Mouse (Mus musculus) T-helper 1 cell (primary cell): ENCODE results near the gene Chrna5.

Source experiments
- in situ Hi-C: fragments of 300-600 bp; cut with MboI, MseI; formaldehyde crosslinking; loops from one replicate; pipeline ENCODE4 v1.15.1; 2025; ENCODE audit warnings: high pct_unique_total_duplicates

The Chrna5 gene

DNA sequence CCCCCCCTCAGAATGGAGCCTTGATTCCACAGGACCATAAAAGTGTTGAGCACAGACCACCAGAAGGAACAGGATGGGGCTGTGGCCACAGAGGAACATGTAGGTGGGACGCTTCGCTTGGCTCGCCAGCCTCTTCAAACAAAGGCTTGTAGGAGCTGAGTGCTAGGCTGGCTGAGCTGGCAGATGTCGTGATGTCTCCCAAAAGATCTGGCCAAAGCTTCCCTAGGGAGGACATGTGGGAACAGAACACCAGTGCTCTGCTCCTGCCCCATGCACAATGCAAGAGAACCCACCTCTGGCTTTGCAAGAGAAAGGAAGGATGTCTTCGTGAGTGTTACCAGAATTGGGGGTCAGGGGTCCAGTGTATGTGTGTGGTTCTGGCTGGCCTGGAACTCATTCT lies 42.6 kb downstream of the Chrna5 start:
- in situ Hi-C loops, result loop anchor here (5.0 kb wide), 2 partner anchors 89 to 289 kb away; no protein-coding TSS in a partner anchor

DNA sequence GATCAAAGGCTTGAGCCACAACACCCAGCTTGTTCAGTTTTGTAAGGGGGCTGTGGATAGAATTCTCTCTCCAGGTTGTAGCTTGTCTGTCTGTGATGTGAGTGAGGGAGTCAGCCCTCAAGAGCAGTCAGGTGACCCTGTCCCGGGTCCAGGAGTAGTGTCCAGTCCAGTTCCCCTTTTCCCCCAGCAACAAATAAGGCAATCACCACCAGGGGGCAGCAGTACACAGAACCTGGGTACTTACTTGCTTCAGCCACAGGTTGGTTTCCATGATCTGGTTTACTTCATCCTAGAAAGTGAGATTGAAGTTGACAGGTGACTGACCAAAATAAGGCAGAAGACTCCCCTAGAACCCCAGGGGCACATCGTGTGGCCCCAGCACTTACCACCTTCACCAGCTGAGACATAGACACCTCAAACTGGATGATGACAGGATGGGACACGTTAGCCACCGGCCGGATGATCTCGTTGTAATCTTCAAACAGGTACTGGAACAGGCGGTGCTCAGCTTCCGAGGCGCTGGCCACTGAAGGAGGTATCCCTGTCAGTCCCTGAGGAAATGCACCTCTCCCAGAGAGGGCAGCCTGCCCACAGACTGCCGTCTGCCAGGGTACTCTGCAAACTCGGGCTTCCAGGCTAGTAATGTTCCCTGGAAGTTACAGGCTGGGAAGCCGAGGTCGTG lies 43.4 kb downstream of the Chrna5 start:
- in situ Hi-C loops, result loop anchor here (5.0 kb wide), 2 partner anchors 88 to 288 kb away; no protein-coding TSS in a partner anchor

DNA sequence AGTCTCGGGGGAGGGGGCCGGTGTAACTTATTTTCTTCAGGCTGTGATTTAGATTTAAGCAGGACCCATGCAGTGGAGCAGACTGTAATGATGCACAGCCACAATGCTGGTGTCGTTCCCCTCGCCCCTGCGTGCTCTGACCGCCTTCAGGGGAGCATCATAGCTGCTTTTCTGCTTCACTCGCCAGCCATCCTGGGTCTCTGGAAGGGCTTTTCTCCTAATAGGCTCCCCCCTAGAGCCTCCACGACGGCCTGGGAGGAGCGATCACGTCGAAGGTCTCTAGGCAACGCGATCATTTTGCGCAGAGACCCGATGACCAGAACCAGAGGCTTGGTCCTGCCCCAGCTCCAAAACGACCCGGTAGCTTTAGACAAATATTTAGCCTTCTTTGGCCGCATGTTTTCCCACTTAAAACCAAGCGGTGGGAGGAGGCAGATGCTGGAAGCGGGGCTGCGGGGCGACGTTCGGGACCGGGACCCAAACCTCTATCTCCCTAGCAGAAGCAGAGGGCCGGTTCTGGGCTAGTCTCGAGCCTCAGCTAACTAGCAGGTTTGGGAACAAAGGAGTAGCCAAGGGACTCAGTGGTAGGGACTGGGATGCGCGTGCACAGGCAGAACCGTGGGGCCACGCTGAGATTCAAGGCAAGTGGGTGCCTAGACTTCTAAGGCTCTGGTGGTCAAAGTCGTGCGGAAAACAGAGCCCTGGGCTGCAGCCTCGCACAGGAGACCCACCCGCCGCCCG lies 45.0 kb downstream of the Chrna5 start:
- in situ Hi-C loops, result no loop called here

DNA sequence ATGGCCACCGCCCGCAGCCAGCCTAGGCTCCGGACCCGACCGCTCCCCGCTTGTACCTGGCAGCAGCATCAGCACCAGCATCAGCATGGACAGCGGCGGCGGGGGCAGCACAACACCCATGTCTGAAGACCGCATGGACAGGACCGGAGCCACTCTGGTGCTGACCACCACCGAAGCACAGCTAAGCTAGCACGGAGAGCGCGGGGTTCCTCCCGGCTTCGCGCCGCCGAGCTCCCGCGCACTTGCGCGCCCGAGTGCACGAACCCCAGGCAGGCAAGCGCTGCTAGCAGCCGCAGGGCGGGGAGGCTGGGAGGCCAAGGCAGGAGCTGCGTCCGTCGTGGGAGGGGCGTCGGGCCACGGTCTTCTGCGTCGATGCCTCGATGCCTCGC lies 45.6 kb downstream of the Chrna5 start, which contains the start of gene Chrna3:
Gene Chrna3, minus strand, starts transcription at position 288 of the 389 bp plus-strand sequence.
- in situ Hi-C loops, result no loop called here

DNA sequence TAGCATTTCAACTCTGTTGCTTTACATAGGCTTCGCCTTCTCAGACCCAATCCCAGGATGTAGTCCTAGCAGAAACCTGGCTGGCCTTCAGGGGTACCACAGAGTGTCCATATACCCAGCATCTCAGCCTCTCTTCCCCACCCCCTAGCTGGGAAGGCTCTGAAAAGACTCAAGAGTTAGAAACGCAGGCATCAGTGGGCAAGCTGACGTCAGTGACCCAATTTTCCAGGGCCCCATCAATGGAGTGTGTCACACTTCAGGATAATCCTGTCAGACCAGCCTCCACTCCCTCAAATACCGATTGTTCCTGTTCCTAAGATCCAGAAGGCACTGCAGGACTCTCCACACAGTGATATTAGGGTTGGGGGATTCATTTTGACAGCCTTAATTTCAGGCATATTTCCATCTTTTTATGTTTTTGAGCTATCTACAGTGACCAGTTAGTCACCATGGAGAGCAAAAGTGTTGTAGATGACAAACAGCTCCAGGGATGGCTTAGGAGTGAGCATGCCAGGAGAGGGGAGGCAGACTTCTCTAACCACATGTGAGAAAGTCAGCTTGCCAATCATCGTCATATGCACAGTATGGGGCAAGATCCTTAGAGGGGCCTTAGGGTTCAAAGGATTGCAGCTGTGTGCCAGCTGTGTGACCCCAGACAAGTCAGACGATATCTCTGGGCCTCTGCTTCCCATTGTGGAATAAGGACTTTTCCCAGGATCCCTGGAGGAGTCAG lies 50.9 kb downstream of the Chrna5 start:
- in situ Hi-C loops, result no loop called here

DNA sequence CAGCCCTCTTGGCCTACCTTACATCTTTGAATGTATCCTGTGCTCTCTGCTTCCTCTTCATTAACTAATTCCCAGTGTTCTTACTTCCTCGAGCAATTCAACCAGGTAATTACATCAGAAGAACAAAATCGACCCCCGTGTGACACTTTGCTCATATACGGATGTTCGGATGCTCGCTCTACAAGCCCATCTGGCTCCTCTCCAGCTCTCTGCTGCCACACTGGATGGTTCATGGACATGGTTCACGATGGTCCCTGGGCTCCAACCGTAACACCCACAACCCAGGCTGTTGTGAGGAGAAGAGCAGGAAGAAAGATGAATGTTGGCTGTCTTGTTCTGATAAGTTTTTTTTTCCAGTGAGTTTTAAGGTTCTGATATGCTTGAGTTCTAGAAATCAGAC lies 58.3 kb downstream of the Chrna5 start:
- in situ Hi-C loops, result no loop called here

DNA sequence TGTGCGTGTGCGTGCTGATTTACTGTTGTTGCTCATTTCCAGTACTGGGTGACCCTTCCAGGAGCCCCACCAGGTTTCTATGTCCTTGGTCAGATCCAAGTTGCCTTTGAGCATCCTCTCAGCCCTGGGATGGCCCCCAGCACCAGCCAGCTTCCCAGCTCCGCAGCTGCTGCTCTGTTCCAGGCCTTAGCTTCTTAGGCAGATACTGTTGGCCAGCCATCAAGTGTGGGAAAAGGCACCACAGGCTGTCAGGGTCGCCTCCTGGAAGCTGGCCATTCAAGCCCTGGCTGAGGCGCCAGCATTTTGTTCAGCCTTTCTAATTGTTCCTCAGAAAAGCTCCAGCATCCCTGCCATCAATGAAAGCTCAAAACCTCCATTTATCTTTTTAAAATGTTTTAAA lies 59.3 kb downstream of the Chrna5 start:
- in situ Hi-C loops, result no loop called here

DNA sequence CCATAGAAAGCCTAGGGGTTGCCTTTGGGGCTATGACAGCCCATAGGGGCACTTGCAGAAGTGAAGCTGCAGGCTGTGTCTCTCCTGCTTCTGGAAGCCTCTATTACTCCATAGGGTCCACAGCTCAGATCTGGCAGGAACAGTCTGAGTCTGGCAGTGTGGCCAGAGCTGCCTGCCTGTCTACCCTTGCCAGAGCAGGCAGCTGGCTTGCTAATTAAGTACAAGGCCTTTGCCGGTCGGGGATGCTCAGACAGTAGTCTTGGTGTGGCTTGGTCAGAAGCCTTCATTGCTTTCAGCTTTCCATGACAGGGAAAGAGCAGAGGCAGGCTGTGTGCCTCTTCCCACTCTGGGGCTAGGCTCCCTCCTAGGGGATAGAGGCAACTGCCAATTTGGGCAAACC lies 60.7 kb downstream of the Chrna5 start:
- in situ Hi-C loops, result no loop called here

DNA sequence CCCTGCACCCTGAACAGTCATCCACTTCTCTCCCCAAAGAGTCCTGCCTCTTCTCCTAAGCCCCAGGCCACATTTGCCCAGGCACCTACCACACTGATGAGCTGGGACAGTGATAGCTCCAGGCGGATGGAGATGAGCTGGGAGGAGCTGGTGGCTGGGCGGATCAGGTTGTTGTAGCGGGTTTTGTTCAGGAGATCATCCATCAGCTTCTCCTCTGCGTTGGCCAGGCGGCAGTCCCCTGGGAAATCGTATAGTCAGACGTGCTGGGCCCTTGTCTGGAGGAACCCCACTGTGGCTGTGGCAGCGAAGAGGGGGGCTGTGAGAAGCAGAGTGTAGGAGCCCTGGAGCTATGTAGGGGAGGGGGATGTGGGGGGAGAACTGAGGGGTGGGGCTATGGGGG lies 63.0 kb downstream of the Chrna5 start:
- in situ Hi-C loops, result no loop called here

DNA sequence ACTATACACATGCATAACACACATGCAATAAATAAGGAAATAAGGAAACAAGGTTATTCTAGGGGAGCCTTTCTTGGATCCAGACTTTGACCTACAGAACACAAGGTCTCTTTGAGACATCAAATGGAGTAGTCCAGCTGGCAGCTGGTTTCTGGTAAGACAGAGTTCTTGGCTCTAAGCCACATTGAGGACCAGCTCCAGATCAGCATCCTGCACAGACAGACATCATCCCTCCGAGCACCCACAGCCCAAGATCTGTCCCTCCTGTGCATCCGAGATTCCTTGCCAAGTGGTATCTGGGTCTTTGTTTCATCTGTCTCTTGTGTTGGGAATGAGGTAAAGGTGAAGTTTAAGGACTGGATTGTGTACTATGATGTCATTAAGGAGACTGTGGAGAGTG lies 64.3 kb downstream of the Chrna5 start:
- in situ Hi-C loops, result loop anchor here (5.0 kb wide), 1 partner anchor 62 kb away; no protein-coding TSS in a partner anchor

DNA sequence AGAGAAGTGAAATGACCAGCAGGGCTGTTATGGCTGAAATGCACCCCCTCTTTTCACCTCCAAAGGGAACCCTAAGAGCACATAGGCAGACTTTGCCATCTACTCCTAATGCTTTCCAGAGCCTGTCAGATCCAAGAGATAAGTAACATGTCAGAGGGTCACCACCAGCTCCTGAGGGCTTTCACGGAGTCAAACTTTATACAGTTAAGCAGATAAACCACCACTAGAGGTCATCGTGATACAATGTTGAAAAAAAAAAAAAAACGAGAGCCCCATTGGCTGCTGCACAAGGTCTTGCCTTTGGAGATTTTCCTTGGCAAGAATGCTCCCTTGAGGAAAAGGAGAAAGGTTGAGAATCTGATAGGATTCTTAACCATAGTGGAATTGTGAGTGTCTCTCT lies 66.1 kb downstream of the Chrna5 start:
- in situ Hi-C loops, result loop anchor here (5.0 kb wide), 1 partner anchor 61 kb away; no protein-coding TSS in a partner anchor

DNA sequence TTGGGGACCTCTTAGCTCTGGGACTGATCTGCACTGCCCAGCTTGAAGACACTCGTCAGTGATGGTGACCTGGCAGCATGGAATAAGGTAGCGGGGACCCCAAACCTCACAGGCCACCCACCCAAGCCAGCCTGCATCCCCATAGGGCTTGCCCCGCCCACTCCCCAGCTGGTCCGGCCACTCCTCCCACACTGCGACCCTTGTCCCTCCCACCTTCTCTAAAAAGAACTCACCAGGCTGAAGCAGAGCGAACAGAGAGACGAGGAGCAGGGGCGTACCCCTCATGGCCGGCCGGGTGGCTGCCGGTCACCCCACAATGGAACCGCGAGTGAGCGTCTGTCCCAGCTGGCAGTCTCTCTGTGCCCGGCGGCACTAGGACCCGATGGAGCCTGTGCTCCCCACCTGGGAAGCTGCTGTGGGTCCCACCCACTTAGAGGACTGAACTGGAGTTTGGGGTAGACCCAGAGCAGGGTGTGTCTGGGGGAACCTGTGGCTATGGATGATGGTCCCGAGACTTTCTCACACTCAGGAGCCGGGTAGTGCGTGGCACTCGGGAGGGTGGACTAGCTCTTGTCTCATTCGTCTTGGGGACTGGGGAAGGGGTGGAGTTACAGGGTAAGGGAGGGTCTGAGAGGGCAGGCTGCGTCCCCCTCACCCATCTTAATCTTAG lies 67.7 kb downstream of the Chrna5 start, which contains the start of gene Chrnb4:
Gene Chrnb4, minus strand, starts transcription at position 569 of the 670 bp plus-strand sequence.
- in situ Hi-C loops, result loop anchor here (5.0 kb wide), 1 partner anchor 59 kb away; no protein-coding TSS in a partner anchor

DNA sequence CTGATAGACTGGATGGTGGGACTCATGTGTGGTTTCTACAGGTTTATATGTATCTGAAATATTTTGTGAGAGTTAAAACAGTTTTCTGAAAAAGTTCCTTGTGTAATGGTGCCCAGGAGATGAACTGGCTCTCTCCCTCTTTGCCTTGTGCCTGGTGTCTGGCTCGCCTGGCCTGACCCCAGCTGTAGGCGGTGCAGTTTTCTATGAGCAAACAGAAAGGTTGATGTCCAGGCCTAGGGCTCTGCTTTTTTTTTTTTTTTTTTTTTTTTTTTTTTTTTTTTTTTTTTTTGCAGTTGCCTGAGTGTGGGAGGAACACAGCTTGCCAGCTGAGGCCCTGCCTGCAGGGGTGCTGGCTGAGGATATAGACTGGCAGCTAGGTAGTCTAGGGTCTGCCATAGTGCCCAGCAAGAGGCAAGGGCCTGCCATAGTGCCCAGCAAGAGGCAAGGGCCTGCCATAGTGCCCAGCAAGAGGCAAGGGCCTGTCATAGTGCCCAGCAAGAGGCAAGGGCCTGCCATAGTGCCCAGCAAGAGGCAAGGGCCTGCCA lies 74.8 kb downstream of the Chrna5 start:
- in situ Hi-C loops, result no loop called here
